Comparison of ENCODE assay signal across 19 mouse cellular contexts in genomic region chr6:9633931-9634330, GRCm38 (mm10).
A peak's percentile ranks its signal among the peaks of the same experiment; 100 is the strongest.
DNase-seq lines count a peak whose midpoint lies in the region.
"Had no signal": no experiment of that assay in that cellular context is flagged by ENCODE, and none has a peak within 500 bp of the region (broad histone marks: within the 10 kb centered on the region; RNA-seq: fewer than 3 reads in every experiment).

No protein-coding gene starts in this region.

- DNase-seq in ES-CJ7 (ENCODE audit: low read depth, low spot score) (peak; percentile 49), R1 (ENCODE audit: low read depth, low spot score) (peak; percentile 20), ZHBTc4 (ENCODE audit: low read depth, low spot score) (peak; percentile 58)
- no peak for DNase-seq in frontal cortex, adult 2 months (ENCODE audit: extremely low spot score in 1 of 2, low spot score in 1 of 2)
- DNase-seq in urinary bladder, adult 2 months (ENCODE audit: low spot score): no peak
- DNase-seq in kidney, adult 18-20 months: no peak
- DNase-seq: adrenal gland, adult 2 months; adrenal gland, adult 8-10 months; adrenal gland, postnatal 10 days; adrenal gland, postnatal 14 days; adrenal gland, postnatal 25 days; adrenal gland, postnatal 36 days; B cell, adult 2 months; cerebellum, adult 11 months; cerebellum, adult 11-12 months; cerebellum, adult 18-20 months; cerebellum, adult 2 months; cerebellum, adult 8-10 months; cerebellum, adult 9-10 months had no signal

Comparison
In these comparisons a context has a peak if more than half of its experiments do, and no peak if none do; other contexts are left out.
1. DNase-seq: peak in ES-CJ7 (single experiment), R1 (single experiment) and ZHBTc4 (single experiment); none in frontal cortex, adult 2 months (0 of 2), urinary bladder, adult 2 months (single experiment) and kidney, adult 18-20 months (single experiment).